Mouse (Mus musculus) megakaryocyte-erythroid progenitor cell, adult 5 weeks (primary cell): ENCODE measurements around the gene Lin7c. TPM values are rescaled to one million over a fixed set of nuclear protein-coding genes. Genes with fewer than 3 reads are reported as not detected.

ENCODE experiments used
- polyA plus RNA-seq: library from polyadenylated mRNA; stranded (reverse); fragments of >175 nt; gene quantifications from 2 replicates; pipeline ENCODE4 v1.2.3, GENCODE M21; 2012

Lin7c gene
- polyA plus RNA-seq = 2.6 and 4.2 TPM in 2 replicates

DNA sequence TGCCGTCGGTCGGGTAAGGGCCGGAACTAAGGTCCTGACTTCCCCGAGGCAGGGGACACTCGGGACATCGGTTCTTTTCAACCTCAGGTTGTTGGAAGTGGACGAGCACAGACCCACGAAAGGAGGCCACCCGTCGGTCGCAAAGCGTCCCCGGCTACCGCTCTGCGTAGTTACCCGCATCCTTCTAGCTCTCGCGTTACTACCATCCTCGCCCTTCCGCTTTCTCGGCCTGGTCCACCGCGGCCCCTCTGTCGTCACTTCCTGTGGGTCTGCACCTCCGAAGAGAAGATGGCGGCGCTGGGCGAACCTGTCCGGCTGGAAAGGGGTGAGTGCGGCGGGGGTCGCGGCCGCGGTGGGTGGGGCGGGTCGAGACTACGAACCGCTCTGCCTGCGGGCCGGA, at the start of gene Lin7c:
Gene Lin7c, plus strand, starts transcription at position 257 of the 400 bp plus-strand sequence.

GRCm38 (mm10) chr2:109917496-109918413, 27.1 kb downstream of the Lin7c start, which contains the start of gene Lgr4:
TSS of gene Lgr4 (plus strand) at chr2:109917647.

Other genes with a start within 250 kb of the Lin7c start
- not detected in 2 replicates for gene Bdnf, start 216.2 kb upstream of the Lin7c start, polyA plus RNA-seq
- 0.20 and 0.23 TPM in 2 replicates for gene Lgr4, start 26.8 kb downstream of the Lin7c start, polyA plus RNA-seq
- gene Ccdc34, start 127.0 kb downstream of the Lin7c start, polyA plus RNA-seq = 17.3 and 20.1 TPM in 2 replicates